Mouse (Mus musculus) midbrain, embryonic 16.5 days (tissue): ENCODE measurements at regions not wholly inside any gene's neighbourhood (a gene's known extent, or its start where the extent isn't known, plus 50 kb on each side); places are given as distances from the start of the nearest gene placed in this dataset.

Experiments
- ATAC-seq: fragments of 200-750 bp; cut with Nextera tagmentation; 2 replicates; pipeline ENCODE4 v1.8.0; 2017; ENCODE audit warnings: moderate TSS enrichment
- H3K27ac ChIP-seq: fragments of 300-500 bp; sonication (generic); 2 replicates; pipeline ENCODE4 v1.5.1; 2014; ENCODE audit warnings: mild to moderate bottlenecking, low read length, mixed read lengths
- H3K27me3 ChIP-seq: fragments of 300-500 bp; sonication (generic); 2 replicates; pipeline ENCODE4 v1.6.1; 2014; ENCODE audit warnings: low read depth, low read length, mixed read lengths; ENCODE audit not compliant: control insufficient read depth, insufficient read depth
- H3K36me3 ChIP-seq: fragments of 300-500 bp; sonication (generic); 2 replicates; pipeline ENCODE4 v1.6.1; 2014; ENCODE audit warnings: mild to moderate bottlenecking, low read length, moderate library complexity, mixed read lengths; ENCODE audit not compliant: control insufficient read depth, insufficient read depth
- H3K4me1 ChIP-seq: fragments of 300-500 bp; sonication (generic); 2 replicates; pipeline ENCODE4 v1.6.1; 2014; ENCODE audit warnings: mild to moderate bottlenecking, low read length, mixed read lengths; ENCODE audit not compliant: control insufficient read depth, insufficient read depth
- H3K4me2 ChIP-seq: fragments of 300-500 bp; sonication (generic); 2 replicates; pipeline ENCODE4 v1.6.1; 2014; ENCODE audit warnings: mild to moderate bottlenecking, low read length, mixed read lengths
- H3K4me3 ChIP-seq: fragments of 300-500 bp; sonication (generic); 2 replicates; pipeline ENCODE4 v1.5.1; 2014; ENCODE audit warnings: low read depth, mild to moderate bottlenecking, low read length, moderate library complexity, mixed read lengths
- H3K9ac ChIP-seq: fragments of 300-500 bp; sonication (generic); 2 replicates; pipeline ENCODE4 v1.6.1; 2014; ENCODE audit warnings: low read depth, low read length, mixed read lengths
- H3K9me3 ChIP-seq: fragments of 300-500 bp; sonication (generic); replicated peaks from 2 replicates; pipeline ENCODE4 v1.6.1; 2014; ENCODE audit warnings: mild to moderate bottlenecking, low read length, mixed read lengths; ENCODE audit not compliant: control insufficient read depth, poor library complexity, severe bottlenecking
- WGBS: fragments of 180-500 bp; shearing (Covaris S2); extraction: QIAGEN DNeasy Blood & Tissue Kit; methylation state at CpG from one replicate; pipeline ENCODE4 v1.1.7; 2014; 5-methylcytosine and 5-hydroxymethylcytosine counted together

DNA sequence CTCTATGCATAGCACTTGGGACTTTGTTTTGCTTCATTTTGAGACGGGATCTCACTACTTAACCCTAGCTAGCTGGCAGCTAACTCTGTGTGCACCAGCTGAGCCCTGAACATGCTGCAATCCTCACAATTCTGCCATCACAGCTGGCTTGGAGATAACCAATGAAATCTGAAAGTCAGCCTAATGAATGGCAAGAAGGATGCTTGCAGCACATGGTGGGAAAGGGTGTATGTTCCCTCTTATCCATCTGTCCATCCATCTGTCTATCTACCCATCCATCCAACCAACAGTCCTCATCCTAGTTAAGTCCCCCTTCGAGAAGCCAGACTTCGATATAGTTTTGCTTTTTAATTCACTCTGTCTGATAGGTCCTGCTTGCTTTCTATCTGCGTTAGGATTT lies 55.9 kb upstream of the Elovl6 start:
- Histone ChIP-seq H3K27ac (no peak overlapping the region), H3K9ac (no peak overlapping the region), H3K4me2 (no peak overlapping the region), H3K4me3 (no peak overlapping the region), H3K4me1 (no peaks in the 10 kb centered on the region), H3K36me3 (no peaks in the 10 kb centered on the region), H3K9me3 (no peaks in the 10 kb centered on the region), H3K27me3 (no peaks in the 10 kb centered on the region)
- 89% methylated on average over 4 of the region's 4 CpGs for WGBS
- ATAC-seq = no peak

DNA sequence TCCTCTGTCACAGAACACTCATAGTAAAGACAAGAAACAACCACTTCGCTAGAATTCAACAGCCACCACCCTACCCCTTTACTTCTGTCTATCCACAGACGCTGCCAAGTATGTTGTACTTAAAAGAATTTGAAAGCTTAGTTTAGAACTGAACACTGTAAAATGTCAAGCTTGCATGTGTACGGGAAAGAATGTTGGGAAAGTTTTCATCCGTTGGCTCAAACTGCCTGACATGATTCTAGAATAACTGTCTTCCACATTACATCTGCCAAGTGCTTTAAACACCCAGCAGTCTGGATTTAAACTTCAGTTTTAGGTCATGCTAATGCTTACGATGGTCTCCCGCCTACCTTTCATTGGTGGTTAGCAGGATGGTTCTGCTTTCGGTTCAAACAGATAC lies 54.1 kb upstream of the Elovl6 start:
- no peaks in the 10 kb centered on the region for H3K36me3 ChIP-seq
- WGBS = 92% methylated on average over 7 of the region's 7 CpGs
- no peak overlapping the region for H3K4me3 ChIP-seq
- H3K9ac ChIP-seq = no peak overlapping the region
- no peaks in the 10 kb centered on the region for H3K9me3 ChIP-seq
- H3K27ac ChIP-seq = no peak overlapping the region
- no peaks in the 10 kb centered on the region for H3K27me3 ChIP-seq
- ATAC-seq = no peak
- no peak overlapping the region for H3K4me2 ChIP-seq
- no peaks in the 10 kb centered on the region for H3K4me1 ChIP-seq

DNA sequence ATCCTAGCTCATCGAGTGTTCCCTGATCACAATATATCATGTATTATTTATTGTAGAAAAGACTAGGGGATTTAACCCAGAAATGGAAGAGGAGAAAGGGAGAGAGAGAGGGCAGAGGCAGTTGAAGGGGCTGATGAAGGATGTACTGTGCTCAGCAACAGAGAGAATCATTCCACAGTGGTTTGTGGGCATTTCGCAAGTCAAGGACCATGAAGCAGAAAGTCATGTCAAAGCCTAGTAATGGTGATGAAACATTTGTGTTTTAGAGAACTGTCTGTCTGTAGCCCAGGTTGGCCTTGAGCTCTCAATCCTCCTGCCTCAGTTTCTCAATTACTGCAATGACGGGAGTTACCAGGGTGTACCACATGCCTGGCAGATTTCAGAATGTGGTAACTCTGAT lies 50.9 kb upstream of the Elovl6 start:
- 84% methylated on average over 3 of the region's 3 CpGs for WGBS
- H3K27me3 ChIP-seq = no peaks in the 10 kb centered on the region
- H3K9me3 ChIP-seq = no peaks in the 10 kb centered on the region
- H3K27ac ChIP-seq = no peak overlapping the region
- no peak for ATAC-seq
- H3K36me3 ChIP-seq = no peaks in the 10 kb centered on the region
- H3K4me3 ChIP-seq = no peak overlapping the region
- H3K9ac ChIP-seq = no peak overlapping the region
- H3K4me2 ChIP-seq = no peak overlapping the region
- H3K4me1 ChIP-seq = no peaks in the 10 kb centered on the region
